Mouse (Mus musculus) kidney, adult 9 months (tissue): Measurements from ENCODE around the gene Ehd4.

Source experiments
- DNase-seq: peaks from one replicate; pipeline ENCODE4 v3.0.0; 2022

The Ehd4 gene

GRCm38 (mm10) chr2:120068555-120069465 lies 85.6 kb downstream of the Ehd4 start:
- peak; percentile 35 for DNase-seq

- DNase-seq = no peak
Observed at GRCm38 (mm10) chr2:120066224-120066623, 88.2 kb downstream of the Ehd4 start.

GRCm38 (mm10) chr2:120065243-120065642 lies 89.2 kb downstream of the Ehd4 start:
- DNase-seq = no peak

GRCm38 (mm10) chr2:120064639-120065038 lies 89.8 kb downstream of the Ehd4 start:
- DNase-seq = no peak

- no peak for DNase-seq
Observed at GRCm38 (mm10) chr2:120062248-120062647, 92.2 kb downstream of the Ehd4 start.

GRCm38 (mm10) chr2:120060651-120061050 lies 93.8 kb downstream of the Ehd4 start:
- DNase-seq = peak; percentile 40

- peak; percentile 48 for DNase-seq
Observed at GRCm38 (mm10) chr2:120060190-120060589, 94.2 kb downstream of the Ehd4 start.

GRCm38 (mm10) chr2:120059466-120059865 lies 94.9 kb downstream of the Ehd4 start:
- no peak for DNase-seq

GRCm38 (mm10) chr2:120058818-120059217 lies 95.6 kb downstream of the Ehd4 start:
- no peak for DNase-seq

- DNase-seq = no peak
Observed at GRCm38 (mm10) chr2:120055923-120056322, 98.5 kb downstream of the Ehd4 start.

GRCm38 (mm10) chr2:120054771-120055552 lies 99.4 kb downstream of the Ehd4 start:
- no peak for DNase-seq

- DNase-seq = no peak
Observed at GRCm38 (mm10) chr2:120051405-120051804, 103.0 kb downstream of the Ehd4 start.

- DNase-seq = peak; percentile 50
Observed at GRCm38 (mm10) chr2:120049632-120050274, 104.7 kb downstream of the Ehd4 start.

- no peak for DNase-seq
Observed at GRCm38 (mm10) chr2:120048173-120048572, 106.2 kb downstream of the Ehd4 start.

- no peak for DNase-seq
Observed at GRCm38 (mm10) chr2:120046486-120047310, 107.7 kb downstream of the Ehd4 start.

- no peak for DNase-seq
Observed at GRCm38 (mm10) chr2:120044676-120045075, 109.7 kb downstream of the Ehd4 start.

GRCm38 (mm10) chr2:120044101-120044603 lies 110.3 kb downstream of the Ehd4 start:
- DNase-seq = no peak

- no peak for DNase-seq
Observed at GRCm38 (mm10) chr2:120040991-120041390, 113.4 kb downstream of the Ehd4 start.
